Mouse (Mus musculus) cerebellum, adult 2 months (tissue): ENCODE measurements around the gene Alkbh3. TPM values are rescaled to one million over a fixed set of nuclear protein-coding genes. Genes with fewer than 3 reads are reported as not detected.

Source experiments
- DNase-seq, 2 experiments: peaks; one replicate each; pipeline ENCODE4 v3.0.0; 2021
- H3K27ac ChIP-seq: fragments of 200-500 bp; 2 replicates; pipeline ENCODE4 v1.5.1; 2012; ENCODE audit warnings: low read length, control low read depth, inconsistent platforms; ENCODE audit not compliant: insufficient read depth
- H3K27me3 ChIP-seq: fragments of 200-500 bp; 2 replicates; pipeline ENCODE4 v1.6.1; 2012; ENCODE audit warnings: inconsistent platforms, mild to moderate bottlenecking, low read length, moderate library complexity; ENCODE audit not compliant: control insufficient read depth, insufficient read depth
- H3K4me1 ChIP-seq: fragments of 200-500 bp; 2 replicates; pipeline ENCODE4 v1.6.1; 2011; ENCODE audit warnings: low read length; ENCODE audit not compliant: control insufficient read depth, insufficient read depth
- H3K4me3 ChIP-seq: fragments of 200-500 bp; replicated peaks from 2 replicates; pipeline ENCODE3; 2011; ENCODE audit warnings: mild to moderate bottlenecking, low read depth, low read length, control low read depth; ENCODE audit not compliant: insufficient read depth
- CTCF ChIP-seq: fragments of 200-500 bp; IDR thresholded peaks from 2 replicates; pipeline ENCODE4 v1.5.1; 2011; ENCODE audit warnings: low read depth, mild to moderate bottlenecking, control low read depth, low read length, moderate library complexity, borderline replicate concordance; ENCODE audit not compliant: insufficient read depth
- POLR2A ChIP-seq: fragments of 200-500 bp; IDR thresholded peaks from 2 replicates; pipeline ENCODE4 v1.6.1; 2011; ENCODE audit warnings: low read length, control low read depth, borderline replicate concordance; ENCODE audit not compliant: insufficient read depth
- WGBS: fragments of 180-500 bp; shearing (Covaris S2); methylation state at CpG from one replicate; pipeline ENCODE4 v1.1.7; 2018; 5-methylcytosine and 5-hydroxymethylcytosine counted together
- polyA plus RNA-seq: library from polyadenylated mRNA; depleted of rRNA; stranded (reverse); fragments of >200 nt; gene quantifications from 2 replicates; pipeline ENCODE4 v1.2.3, GENCODE M21; 2012

Alkbh3 gene
- polyA plus RNA-seq, 1 experiment: 52.7 TPM

DNA sequence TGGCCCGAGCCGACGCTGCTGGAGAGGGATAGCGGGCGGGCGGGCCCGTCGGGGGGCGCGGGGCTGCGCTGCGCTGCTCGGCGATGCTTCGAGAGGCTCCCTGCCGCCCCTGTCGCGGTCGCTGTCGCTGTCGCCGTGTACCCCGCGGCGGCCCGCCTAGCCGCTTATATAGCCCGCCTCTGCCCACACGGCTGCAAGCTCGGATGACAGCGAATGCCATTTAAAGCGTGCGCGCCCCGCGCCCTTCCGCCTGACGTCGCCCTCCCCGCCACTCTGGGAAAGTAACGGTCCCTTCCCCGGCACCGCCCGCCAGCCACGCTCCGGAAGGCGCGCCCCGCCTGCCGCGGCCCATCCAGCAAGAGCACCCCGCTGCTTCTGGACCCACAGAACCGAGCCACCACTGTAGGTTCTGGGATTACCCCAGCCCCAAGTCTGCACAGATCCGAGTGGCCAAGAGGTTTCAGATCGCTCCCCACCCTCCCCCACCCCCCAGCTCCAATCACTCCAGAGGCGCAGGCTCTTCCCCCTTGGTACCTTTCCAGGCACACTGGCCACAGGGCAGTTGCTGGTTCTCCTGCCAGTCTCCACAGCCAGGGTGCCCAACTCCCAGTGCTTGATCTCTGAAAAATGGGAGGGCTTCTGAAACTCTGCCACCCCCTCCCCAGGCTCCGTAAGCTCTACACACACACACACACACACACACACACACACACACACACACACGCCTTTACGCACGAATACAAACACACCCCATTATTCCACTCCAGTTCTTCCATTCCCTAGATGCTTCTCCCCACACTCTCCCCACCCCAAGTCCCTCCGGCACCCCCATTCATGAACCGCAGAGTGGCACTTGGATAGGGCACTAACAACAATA is 53.5 kb downstream of the Alkbh3 start, which contains the start of gene Gm13889:
TSS of gene Gm13889 (minus strand) at position 294 of the 877 bp plus-strand sequence.
- H3K4me1 ChIP-seq: peaks cover 14% of the 10 kb centered on the region
- peak within 1 kb of the TSS; percentile 66 for H3K4me3 ChIP-seq
- 5% methylated on average over 62 of the region's 62 CpGs for WGBS
- TF ChIP-seq CTCF: no peak
- peak; percentile 63; the same call in 1 of the 2 replicates for TF ChIP-seq POLR2A
- peak within 1 kb of the TSS; percentile 65 for H3K27ac ChIP-seq
- no peaks in the 10 kb centered on the region for H3K27me3 ChIP-seq
- peak; percentile 79 to 81 for DNase-seq

DNA sequence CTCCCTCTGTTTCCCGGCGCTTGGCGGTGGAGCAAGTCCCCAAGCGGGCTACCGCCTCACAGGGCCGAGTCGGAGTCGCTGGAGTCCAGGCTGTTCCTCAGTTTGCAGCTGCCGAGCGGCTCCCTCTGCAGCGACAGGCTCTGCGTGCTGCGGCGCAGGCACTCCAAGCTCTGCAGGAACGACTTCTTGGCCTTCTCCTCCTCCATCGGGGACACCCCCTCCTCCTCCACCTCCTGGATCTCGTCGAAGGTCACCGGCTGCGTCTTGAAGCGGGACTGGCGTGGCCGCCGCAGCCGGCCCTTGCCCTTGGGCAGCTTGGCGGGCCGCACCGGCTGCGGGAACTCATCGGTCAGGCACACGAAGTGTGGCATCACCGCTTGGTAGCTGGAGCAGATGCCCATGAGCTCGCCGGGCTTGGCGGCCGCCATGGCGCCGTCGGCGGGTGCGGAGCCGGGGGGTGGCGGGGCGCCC is 54.2 kb downstream of the Alkbh3 start:
- Histone ChIP-seq H3K4me1 (peaks cover 7% of the 10 kb centered on the region; the same call in 1 of the 2 replicates), H3K27me3 (no peaks in the 10 kb centered on the region), H3K27ac (peak overlapping the region; percentile 65), H3K4me3 (peak overlapping the region; percentile 66)
- peak; percentile 72 to 78 for DNase-seq
- TF ChIP-seq CTCF (no peak), POLR2A (no peak)
- WGBS: 1% methylated on average over 44 of the region's 44 CpGs

DNA sequence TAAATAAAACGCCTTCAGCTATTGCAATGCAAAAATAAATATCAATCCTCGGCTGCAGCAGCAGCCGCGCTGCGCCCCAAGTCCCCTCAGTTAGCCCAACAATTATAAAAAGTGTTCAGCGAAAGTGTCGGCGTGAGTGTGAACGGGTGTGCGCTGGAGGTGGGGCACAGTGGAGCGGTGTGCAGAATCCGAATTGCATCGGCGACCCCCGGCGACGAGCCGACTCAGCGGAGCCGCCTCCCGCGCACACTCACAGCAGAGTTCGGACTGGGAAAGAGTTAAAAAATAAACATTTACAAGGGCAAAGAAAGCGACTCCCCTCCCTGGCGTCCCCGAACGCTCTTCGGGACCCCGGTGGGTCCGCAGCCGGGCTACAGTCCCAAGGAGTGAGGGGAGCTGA is 54.7 kb downstream of the Alkbh3 start:
- H3K27me3 ChIP-seq: no peaks in the 10 kb centered on the region
- under 1% methylated on average over 31 of the region's 31 CpGs for WGBS
- H3K4me3 ChIP-seq: peak overlapping the region; percentile 66

DNA sequence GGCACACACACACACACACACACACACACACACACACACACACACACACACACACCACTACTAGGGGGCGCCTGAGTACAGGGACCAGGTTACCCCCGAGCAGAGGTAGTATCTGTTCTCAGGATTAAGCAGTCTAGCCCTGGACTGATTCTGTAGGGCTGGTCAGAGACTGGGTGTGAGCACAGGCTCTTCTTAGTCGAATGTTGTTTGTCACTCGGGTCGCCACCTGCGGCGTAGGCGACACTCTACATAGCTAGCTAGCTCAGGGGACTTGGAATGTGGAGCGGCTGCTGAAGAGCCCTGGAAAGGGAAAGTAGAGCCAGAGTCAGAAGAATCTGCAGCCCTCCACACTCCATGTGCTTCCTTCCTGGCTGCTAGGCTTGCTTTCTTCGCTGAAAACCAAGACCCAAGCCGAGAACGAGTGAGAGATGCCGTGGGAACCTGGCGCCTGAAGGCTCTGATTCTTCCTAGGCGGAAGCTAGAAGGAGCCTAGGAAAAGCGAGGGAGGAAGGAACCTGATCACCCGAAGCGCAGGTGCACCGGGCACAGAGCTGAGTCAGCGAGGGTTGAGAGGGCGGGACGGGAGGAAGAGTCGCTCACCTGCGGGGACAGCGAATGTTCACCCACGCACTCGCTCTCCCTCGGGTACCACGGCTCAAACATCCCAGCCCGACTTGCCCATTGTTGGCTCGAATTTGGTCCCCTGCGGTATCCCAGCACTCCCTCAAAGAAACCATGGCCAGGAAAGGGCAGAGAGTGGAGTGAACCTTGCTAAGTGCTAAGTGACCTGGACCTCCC is 55.6 kb downstream of the Alkbh3 start:
- Histone ChIP-seq H3K27me3 (no peaks in the 10 kb centered on the region), H3K4me1 (0 out of 2 replicates have a peak, but pooled peaks cover 4% of the 10 kb centered on the region), H3K4me3 (peak overlapping the region; percentile 66), H3K27ac (peak overlapping the region; percentile 77)
- WGBS: 1% methylated on average over 32 of the region's 32 CpGs
- peak; percentile 71 to 77 for DNase-seq
- TF ChIP-seq POLR2A (no peak), CTCF (0 out of 2 replicates have a peak, but pooled peaks have one; percentile 9)

More for the DNA sequence above, 54.7 kb downstream of the Alkbh3 start:
- Histone ChIP-seq H3K27ac (peak overlapping the region; percentile 65), H3K4me1 (peaks cover 4% of the 10 kb centered on the region; the same call in 1 of the 2 replicates)
- DNase-seq: no peak
- TF ChIP-seq CTCF (no peak), POLR2A (0 out of 2 replicates have a peak, but pooled peaks have one; percentile 7)

DNA sequence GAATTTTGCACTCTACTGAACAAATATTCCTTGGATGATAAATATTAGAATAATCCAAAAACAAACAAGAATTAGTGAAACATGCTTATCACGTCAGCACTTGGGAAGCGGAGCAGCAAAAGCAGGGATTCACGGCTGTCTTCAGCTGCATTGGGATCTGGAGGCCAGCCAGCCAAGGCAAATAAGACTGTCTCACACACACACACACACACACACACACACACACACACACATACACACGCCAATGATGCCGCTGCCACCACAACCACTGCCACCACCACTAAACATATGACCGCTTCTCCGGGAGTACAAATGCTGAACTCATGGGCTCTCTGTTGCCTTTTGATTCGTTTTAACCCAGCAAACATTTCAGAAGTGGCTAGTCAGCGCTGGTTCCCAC is 56.9 kb downstream of the Alkbh3 start:
- DNase-seq: no peak
- 89% methylated on average over 9 of the region's 9 CpGs for WGBS
- Histone ChIP-seq H3K27me3 (no peaks in the 10 kb centered on the region), H3K4me3 (no peak overlapping the region), H3K27ac (no peak overlapping the region), H3K4me1 (0 out of 2 replicates have a peak, but pooled peaks cover 4% of the 10 kb centered on the region)
- TF ChIP-seq POLR2A (no peak), CTCF (no peak)

DNA sequence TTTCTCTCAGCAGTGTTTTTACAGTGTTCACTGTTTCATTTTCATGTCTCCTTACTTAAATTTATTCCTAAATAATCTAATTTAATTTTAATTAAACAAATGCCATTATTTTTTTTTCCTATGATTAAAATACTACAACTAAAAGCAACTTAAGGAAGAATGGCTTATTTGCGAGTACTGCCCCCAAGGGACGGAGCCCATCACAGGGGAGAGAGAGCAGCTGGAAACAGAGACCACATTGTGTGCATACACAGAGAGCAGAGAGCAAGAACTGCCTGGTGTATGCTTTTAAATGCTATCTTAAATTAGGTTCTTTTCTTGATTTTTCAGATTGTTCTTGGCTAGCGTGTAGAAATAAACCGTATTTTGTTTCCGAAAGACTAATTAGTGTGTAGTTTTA is 63.6 kb downstream of the Alkbh3 start:
- TF ChIP-seq CTCF (no peak), POLR2A (no peak)
- no peak for DNase-seq
- no peak overlapping the region for H3K4me3 ChIP-seq
- 71% methylated on average over 5 of the region's 5 CpGs for WGBS
- no peaks in the 10 kb centered on the region for H3K27me3 ChIP-seq
- H3K4me1 ChIP-seq: no peaks in the 10 kb centered on the region
- H3K27ac ChIP-seq: no peak overlapping the region

DNA sequence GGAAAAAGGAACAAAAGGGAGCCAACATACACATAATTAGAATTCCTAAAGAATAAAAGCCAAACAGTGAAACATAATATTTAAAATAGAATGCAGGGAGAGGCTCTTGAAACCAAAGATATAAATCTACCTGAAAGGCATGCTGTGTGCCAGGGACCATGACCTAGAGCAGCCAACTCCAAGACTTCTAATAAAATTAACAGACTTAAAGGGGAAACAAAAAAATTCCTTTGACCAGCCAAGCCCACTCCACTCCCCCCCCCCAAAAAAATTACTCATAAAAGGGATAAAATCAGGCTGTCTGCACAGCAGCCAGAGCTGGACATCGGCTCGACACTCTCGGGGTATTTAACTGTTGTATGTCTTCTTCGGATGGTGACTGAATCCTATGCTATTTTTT is 65.8 kb downstream of the Alkbh3 start:
- WGBS: 93% methylated on average over 4 of the region's 4 CpGs
- Histone ChIP-seq H3K27ac (no peak overlapping the region), H3K4me3 (no peak overlapping the region), H3K27me3 (no peaks in the 10 kb centered on the region), H3K4me1 (no peaks in the 10 kb centered on the region)
- TF ChIP-seq POLR2A (no peak), CTCF (no peak)
- DNase-seq: no peak
